Mouse (Mus musculus) retina, adult 2 months (tissue): Measurements from ENCODE around the gene Hnrnpdl.

ENCODE experiments used
- DNase-seq: peaks from one replicate; pipeline ENCODE4 v3.0.0-alpha.2; 2012; ENCODE audit warnings: low read depth, low spot score

Gene Hnrnpdl

GRCm38 (mm10) chr5:100047143-100047640 is 7.7 kb upstream of the Hnrnpdl start:
- DNase-seq = no peak

- no peak for DNase-seq
Observed at GRCm38 (mm10) chr5:100046096-100046495, 6.6 kb upstream of the Hnrnpdl start.

GRCm38 (mm10) chr5:100044621-100045020 is 5.2 kb upstream of the Hnrnpdl start:
- DNase-seq = no peak

- DNase-seq = no peak
Observed at GRCm38 (mm10) chr5:100044030-100044429, 4.6 kb upstream of the Hnrnpdl start.

- no peak for DNase-seq
Observed at GRCm38 (mm10) chr5:100043361-100043760, 3.9 kb upstream of the Hnrnpdl start.

GRCm38 (mm10) chr5:100042467-100042866 is 3.0 kb upstream of the Hnrnpdl start:
- no peak for DNase-seq

GRCm38 (mm10) chr5:100041272-100041671 is 1.8 kb upstream of the Hnrnpdl start:
- DNase-seq = no peak

GRCm38 (mm10) chr5:100040281-100040784 is 869 bp upstream of the Hnrnpdl start:
- no peak for DNase-seq

GRCm38 (mm10) chr5:100038714-100039601 is 506 bp downstream of the Hnrnpdl start:
- DNase-seq = peak; percentile 91

GRCm38 (mm10) chr5:100037965-100038713 is 1.3 kb downstream of the Hnrnpdl start:
- peak; percentile 77 for DNase-seq

- no peak for DNase-seq
Observed at GRCm38 (mm10) chr5:100036681-100037080, 2.8 kb downstream of the Hnrnpdl start.

- no peak for DNase-seq
Observed at GRCm38 (mm10) chr5:100035950-100036349, 3.5 kb downstream of the Hnrnpdl start.

GRCm38 (mm10) chr5:100032646-100033045 is 6.8 kb downstream of the Hnrnpdl start:
- DNase-seq = no peak

GRCm38 (mm10) chr5:100032107-100032506 is 7.4 kb downstream of the Hnrnpdl start:
- no peak for DNase-seq

GRCm38 (mm10) chr5:100030069-100030468 is 9.4 kb downstream of the Hnrnpdl start:
- DNase-seq = no peak

GRCm38 (mm10) chr5:100024868-100025267 is 14.6 kb downstream of the Hnrnpdl start:
- DNase-seq = no peak

- DNase-seq = no peak
Observed at GRCm38 (mm10) chr5:100024403-100024802, 15.1 kb downstream of the Hnrnpdl start.

GRCm38 (mm10) chr5:100020089-100020488 is 19.4 kb downstream of the Hnrnpdl start:
- DNase-seq = no peak

- DNase-seq = no peak
Observed at GRCm38 (mm10) chr5:100012599-100012998, 26.9 kb downstream of the Hnrnpdl start.

- no peak for DNase-seq
Observed at GRCm38 (mm10) chr5:100008485-100008884, 31.0 kb downstream of the Hnrnpdl start.

GRCm38 (mm10) chr5:100007040-100007375 is 32.5 kb downstream of the Hnrnpdl start:
- no peak for DNase-seq

- DNase-seq = no peak
Observed at GRCm38 (mm10) chr5:100006324-100007039, 33.0 kb downstream of the Hnrnpdl start.
